Mouse (Mus musculus): ENCODE data around the gene Nt5c2. TPM values are rescaled to one million over a fixed set of nuclear protein-coding genes. Genes with fewer than 3 reads are reported as not detected.

The Nt5c2 gene
- polyA plus RNA-seq, 1 experiment from 2014 or later = 118 TPM

- H3K4me3 ChIP-seq = no peak overlapping the region
- no peaks in the 10 kb centered on the region for H3K36me3 ChIP-seq
- no peak overlapping the region for H3K9ac ChIP-seq
- peaks cover 33% of the 10 kb centered on the region for H3K4me1 ChIP-seq (replicated peaks)
- no peaks in the 10 kb centered on the region for H3K27me3 ChIP-seq
- H3K4me2 ChIP-seq = no peak overlapping the region
- H3K9me3 ChIP-seq (replicated peaks) = no peaks in the 10 kb centered on the region
- no peak overlapping the region for H3K27ac ChIP-seq
- ATAC-seq (replicated peaks; ENCODE audit: insufficient number of reproducible peaks, insufficient read depth, low FRiP score, low read depth) = no peak
These were observed 51.5 kb downstream of the Nt5c2 start for GRCm38 (mm10) chr19:46963440-46963839.

GRCm38 (mm10) chr19:46962841-46963240 lies 52.1 kb downstream of the Nt5c2 start:
- no peak for ATAC-seq (replicated peaks; ENCODE audit: insufficient number of reproducible peaks, insufficient read depth, low FRiP score, low read depth)
- no peaks in the 10 kb centered on the region for H3K9me3 ChIP-seq (replicated peaks)
- H3K4me3 ChIP-seq = peak overlapping the region; percentile 85
- 18% methylated on average over 7 of the region's 7 CpGs for WGBS
- H3K4me1 ChIP-seq (replicated peaks) = peaks cover 37% of the 10 kb centered on the region
- no peaks in the 10 kb centered on the region for H3K27me3 ChIP-seq
- peak overlapping the region; percentile 98 for H3K27ac ChIP-seq
- peak overlapping the region; percentile 69 for H3K4me2 ChIP-seq
- no peaks in the 10 kb centered on the region for H3K36me3 ChIP-seq
- no peak overlapping the region for H3K9ac ChIP-seq

DNA sequence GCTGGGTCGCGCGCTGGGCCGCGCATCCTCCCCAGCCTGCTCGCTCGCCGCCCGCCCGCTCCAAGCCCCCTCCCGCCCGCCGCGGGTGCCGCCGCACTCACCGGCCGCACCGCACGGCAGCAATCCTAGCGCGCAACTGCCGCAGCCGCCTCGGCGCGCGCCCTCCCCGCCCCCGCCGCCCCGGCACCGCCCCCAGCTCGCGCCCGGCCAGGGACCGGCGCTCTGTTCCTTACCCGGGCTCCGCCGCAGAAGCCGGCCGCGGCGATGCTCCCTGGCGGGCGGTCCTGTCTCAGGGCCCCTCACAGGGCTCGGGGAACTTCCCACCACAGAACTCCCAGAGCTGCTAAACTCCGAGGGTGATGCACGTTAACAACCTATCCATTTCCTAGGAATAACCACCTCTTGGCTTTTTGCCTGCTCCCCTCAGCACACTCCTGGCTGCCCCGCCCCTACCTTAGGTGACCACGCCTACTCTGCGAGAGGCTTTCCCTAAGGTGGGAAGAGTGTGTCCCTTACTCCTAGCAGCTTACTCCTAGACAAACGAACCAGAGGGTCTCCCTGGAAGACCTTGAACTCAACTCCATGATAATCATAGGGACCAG lies 52.7 kb downstream of the Nt5c2 start:
- H3K4me3 ChIP-seq = peak overlapping the region; percentile 85
- peak overlapping the region; percentile 69 for H3K4me2 ChIP-seq
- H3K36me3 ChIP-seq = no peaks in the 10 kb centered on the region
- no peaks in the 10 kb centered on the region for H3K9me3 ChIP-seq (replicated peaks)
- peaks cover 42% of the 10 kb centered on the region for H3K4me1 ChIP-seq (replicated peaks)
- 1% methylated on average over 35 of the region's 54 CpGs for WGBS
- ATAC-seq (replicated peaks; ENCODE audit: insufficient number of reproducible peaks, insufficient read depth, low FRiP score, low read depth) = peak; percentile 91
- H3K27me3 ChIP-seq = no peaks in the 10 kb centered on the region
- H3K9ac ChIP-seq = peak overlapping the region; percentile 99
- H3K27ac ChIP-seq = peak overlapping the region; percentile 98

DNA sequence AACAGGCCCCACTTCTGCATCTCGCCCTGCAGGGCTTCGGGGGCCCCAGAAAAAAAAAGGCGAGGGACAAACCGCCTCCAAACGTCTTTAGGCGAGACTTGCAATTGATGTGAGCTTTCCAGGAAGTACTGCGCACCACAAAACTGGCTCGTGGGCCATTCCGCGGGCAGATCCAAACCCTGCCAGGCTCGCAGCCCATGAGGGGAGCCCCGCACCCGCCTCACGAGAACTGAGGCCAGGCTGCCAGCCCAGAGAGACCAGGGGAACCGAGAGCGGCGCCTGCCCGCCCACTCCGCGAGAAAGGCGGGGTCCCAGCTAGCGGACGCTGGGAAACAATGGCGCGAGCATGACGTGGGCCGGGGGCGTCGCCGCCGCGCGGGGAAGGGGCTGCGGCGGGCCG lies 53.3 kb downstream of the Nt5c2 start:
- H3K4me1 ChIP-seq (replicated peaks) = peaks cover 44% of the 10 kb centered on the region
- no peaks in the 10 kb centered on the region for H3K36me3 ChIP-seq
- H3K9me3 ChIP-seq (replicated peaks) = no peaks in the 10 kb centered on the region
- H3K27me3 ChIP-seq = no peaks in the 10 kb centered on the region
- H3K4me2 ChIP-seq = peak overlapping the region; percentile 69
- peak; percentile 91 for ATAC-seq (replicated peaks; ENCODE audit: insufficient number of reproducible peaks, insufficient read depth, low FRiP score, low read depth)
- peak overlapping the region; percentile 99 for H3K9ac ChIP-seq
- peak overlapping the region; percentile 98 for H3K27ac ChIP-seq
- H3K4me3 ChIP-seq = peak overlapping the region; percentile 85
- under 1% methylated on average over 25 of the region's 36 CpGs for WGBS

DNA sequence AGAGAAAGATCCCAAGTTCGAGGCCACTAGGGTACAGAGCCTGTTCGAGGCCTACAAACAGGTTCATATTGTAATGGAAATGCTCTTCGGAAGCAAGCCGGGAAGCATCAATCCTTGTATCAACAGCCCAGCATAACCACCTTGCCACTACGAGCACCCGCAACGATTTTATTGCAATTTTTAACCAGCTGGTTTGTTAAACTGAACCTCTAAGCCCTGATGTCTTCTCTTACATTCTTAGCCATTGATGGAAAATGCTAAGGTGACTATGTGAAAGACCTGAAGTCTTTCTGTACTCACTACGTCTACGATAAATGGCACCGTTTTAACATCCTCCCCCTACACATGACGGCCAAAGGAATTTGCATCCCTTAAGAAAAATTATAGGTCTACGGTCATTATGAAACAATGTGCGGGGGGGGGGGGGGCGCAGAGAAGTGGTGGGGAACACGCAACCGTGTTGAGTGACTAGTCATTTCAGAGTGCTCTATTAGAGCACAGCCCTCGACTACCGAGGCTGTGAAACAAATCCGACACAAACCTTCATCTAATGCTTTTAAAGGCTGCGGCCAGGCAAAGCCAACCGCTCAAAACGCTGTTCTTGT lies 53.8 kb downstream of the Nt5c2 start:
- Histone ChIP-seq H3K9me3 (replicated peaks) (no peaks in the 10 kb centered on the region), H3K4me2 (peak overlapping the region; percentile 69), H3K36me3 (no peaks in the 10 kb centered on the region), H3K9ac (peak overlapping the region; percentile 99), H3K27ac (peak overlapping the region; percentile 98), H3K4me1 (replicated peaks) (peaks cover 49% of the 10 kb centered on the region), H3K27me3 (no peaks in the 10 kb centered on the region), H3K4me3 (peak overlapping the region; percentile 85)
- 8% methylated on average over 22 of the region's 22 CpGs for WGBS
- ATAC-seq (replicated peaks; ENCODE audit: insufficient number of reproducible peaks, insufficient read depth, low FRiP score, low read depth) = no peak

GRCm38 (mm10) chr19:46960101-46961046 lies 54.6 kb downstream of the Nt5c2 start:
- ATAC-seq (replicated peaks; ENCODE audit: insufficient number of reproducible peaks, insufficient read depth, low FRiP score, low read depth) = no peak
- Histone ChIP-seq H3K27me3 (no peaks in the 10 kb centered on the region), H3K27ac (peak overlapping the region; percentile 98), H3K4me2 (peak overlapping the region; percentile 69), H3K4me1 (replicated peaks) (peaks cover 50% of the 10 kb centered on the region), H3K9me3 (replicated peaks) (no peaks in the 10 kb centered on the region), H3K4me3 (peak overlapping the region; percentile 85), H3K9ac (peak overlapping the region; percentile 99), H3K36me3 (no peaks in the 10 kb centered on the region)
- WGBS = 57% methylated on average over 13 of the region's 13 CpGs

DNA sequence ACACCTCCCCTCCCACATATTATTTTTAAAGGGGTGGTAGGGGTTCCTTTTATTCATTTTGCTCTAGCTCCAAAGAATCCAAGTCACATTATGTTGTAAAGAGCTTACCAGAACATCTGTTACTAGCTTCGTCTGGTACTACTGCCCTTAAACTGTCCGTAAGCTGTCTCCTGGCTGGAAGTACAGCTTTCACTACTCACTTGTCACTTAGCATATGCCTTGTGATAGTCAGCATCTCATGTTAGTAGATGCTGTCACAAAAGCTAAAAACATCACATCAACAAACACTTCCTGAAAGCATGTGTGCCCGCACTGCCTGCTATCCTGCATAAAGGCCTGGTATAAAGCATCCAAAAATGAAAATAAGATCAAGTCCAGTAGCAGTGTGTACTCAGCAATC lies 55.4 kb downstream of the Nt5c2 start:
- no peak for ATAC-seq (replicated peaks; ENCODE audit: insufficient number of reproducible peaks, insufficient read depth, low FRiP score, low read depth)
- Histone ChIP-seq H3K4me3 (0 out of 2 replicates have a peak overlapping the region, but pooled peaks have one; percentile 85), H3K4me1 (replicated peaks) (peaks cover 50% of the 10 kb centered on the region), H3K27me3 (no peaks in the 10 kb centered on the region), H3K9ac (no peak overlapping the region; the same call in 1 of the 2 replicates), H3K36me3 (no peaks in the 10 kb centered on the region), H3K9me3 (replicated peaks) (no peaks in the 10 kb centered on the region), H3K27ac (peak overlapping the region; percentile 98), H3K4me2 (peak overlapping the region; percentile 69)
- WGBS = 42% methylated on average over 3 of the region's 3 CpGs

DNA sequence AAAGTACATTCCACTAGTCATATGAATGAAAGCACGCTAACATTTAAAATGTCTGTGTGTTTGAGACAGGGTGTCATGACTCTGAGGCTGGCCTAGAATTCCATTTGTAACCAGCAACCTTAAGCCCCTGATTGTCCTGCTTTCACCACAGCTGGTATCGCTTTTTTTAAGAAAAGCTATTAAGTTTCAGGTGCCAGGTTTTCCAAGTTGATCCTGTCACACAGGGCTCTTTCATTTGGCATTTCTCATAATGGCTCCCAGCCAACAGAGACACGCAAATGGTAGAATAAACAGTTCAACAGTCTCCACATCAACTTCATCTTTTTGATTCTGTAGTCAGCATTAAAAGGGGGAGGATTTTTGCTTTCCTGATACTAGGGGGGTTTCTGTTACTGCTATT lies 56.4 kb downstream of the Nt5c2 start:
- Histone ChIP-seq H3K9ac (peak overlapping the region; percentile 8; the same call in 1 of the 2 replicates), H3K27me3 (no peaks in the 10 kb centered on the region), H3K4me1 (replicated peaks) (peaks cover 52% of the 10 kb centered on the region), H3K9me3 (replicated peaks) (no peaks in the 10 kb centered on the region), H3K4me2 (peak overlapping the region; percentile 69; the same call in 1 of the 2 replicates), H3K4me3 (no peak overlapping the region), H3K36me3 (no peaks in the 10 kb centered on the region), H3K27ac (0 out of 2 replicates have a peak overlapping the region, but pooled peaks have one; percentile 98)
- no peak for ATAC-seq (replicated peaks; ENCODE audit: insufficient number of reproducible peaks, insufficient read depth, low FRiP score, low read depth)
- WGBS = 64% methylated on average over 3 of the region's 3 CpGs

GRCm38 (mm10) chr19:46957971-46958370 lies 57.0 kb downstream of the Nt5c2 start:
- H3K9ac ChIP-seq = no peak overlapping the region
- peaks cover 54% of the 10 kb centered on the region for H3K4me1 ChIP-seq (replicated peaks)
- no peak overlapping the region for H3K4me2 ChIP-seq
- WGBS = 78% methylated on average over 4 of the region's 4 CpGs
- no peak overlapping the region for H3K4me3 ChIP-seq
- H3K27me3 ChIP-seq = no peaks in the 10 kb centered on the region
- H3K9me3 ChIP-seq (replicated peaks) = no peaks in the 10 kb centered on the region
- no peak for ATAC-seq (replicated peaks; ENCODE audit: insufficient number of reproducible peaks, insufficient read depth, low FRiP score, low read depth)
- H3K36me3 ChIP-seq = no peaks in the 10 kb centered on the region
- H3K27ac ChIP-seq = no peak overlapping the region

DNA sequence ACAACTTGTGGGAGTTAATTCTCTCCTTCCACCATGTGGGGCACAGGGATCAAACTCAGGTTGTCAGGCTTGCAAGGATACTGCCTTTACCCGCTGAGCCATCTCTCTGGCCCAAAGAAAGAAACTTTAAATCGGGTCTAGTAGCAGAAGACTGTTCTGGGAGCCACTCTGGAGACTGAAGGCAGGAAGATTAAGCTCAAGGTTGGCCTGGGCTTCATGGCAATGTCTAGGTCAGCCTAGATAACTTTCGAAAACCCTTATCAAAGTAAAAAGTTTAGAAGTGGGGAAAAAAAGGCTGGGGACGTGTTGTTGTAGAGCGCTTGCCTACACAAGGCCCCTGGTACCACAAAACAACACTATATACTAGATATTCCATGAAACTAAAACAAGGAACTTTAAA lies 58.0 kb downstream of the Nt5c2 start:
- 75% methylated on average over 5 of the region's 5 CpGs for WGBS
- Histone ChIP-seq H3K9me3 (replicated peaks) (no peaks in the 10 kb centered on the region), H3K27ac (no peak overlapping the region)

DNA sequence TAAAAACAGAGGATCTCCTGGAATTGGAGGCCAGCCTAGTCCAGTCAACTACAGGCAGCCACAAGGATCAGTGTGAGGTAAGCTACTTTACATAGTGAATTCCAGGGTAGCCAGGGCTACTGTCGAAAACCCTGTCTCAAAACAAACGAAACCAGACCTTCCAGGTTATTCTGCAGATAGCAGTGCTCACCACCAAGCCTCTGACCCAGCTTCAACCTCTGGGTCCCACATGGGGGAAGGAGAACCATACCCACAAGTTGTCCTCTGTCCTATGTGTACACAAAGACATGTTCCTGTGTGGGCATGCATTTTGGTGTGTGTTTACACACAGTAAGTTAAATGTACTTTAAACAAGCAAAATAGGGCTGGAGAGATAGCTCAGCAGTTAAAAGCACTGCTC lies 58.5 kb downstream of the Nt5c2 start:
- no peak overlapping the region for H3K27ac ChIP-seq
- H3K4me3 ChIP-seq = no peak overlapping the region
- no peaks in the 10 kb centered on the region for H3K36me3 ChIP-seq
- no peak overlapping the region for H3K4me2 ChIP-seq
- H3K9me3 ChIP-seq (replicated peaks) = no peaks in the 10 kb centered on the region
- peaks cover 50% of the 10 kb centered on the region for H3K4me1 ChIP-seq (replicated peaks)
- H3K9ac ChIP-seq = no peak overlapping the region
- H3K27me3 ChIP-seq = no peaks in the 10 kb centered on the region
- 27% methylated on average over 2 of the region's 2 CpGs for WGBS
- no peak for ATAC-seq (replicated peaks; ENCODE audit: insufficient number of reproducible peaks, insufficient read depth, low FRiP score, low read depth)

More for the DNA sequence above, 58.0 kb downstream of the Nt5c2 start:
- no peak for ATAC-seq (replicated peaks; ENCODE audit: insufficient number of reproducible peaks, insufficient read depth, low FRiP score, low read depth)
- no peaks in the 10 kb centered on the region for H3K36me3 ChIP-seq
- no peak overlapping the region for H3K4me3 ChIP-seq
- no peaks in the 10 kb centered on the region for H3K27me3 ChIP-seq
- H3K4me1 ChIP-seq (replicated peaks) = peaks cover 50% of the 10 kb centered on the region
- no peak overlapping the region for H3K4me2 ChIP-seq
- H3K9ac ChIP-seq = no peak overlapping the region

Measured in heart, embryonic 15.5 days (tissue).